Mouse (Mus musculus): ENCODE data around the gene Map3k20.
A peak's percentile ranks its signal among the peaks of the same experiment; 100 is the strongest.

The Map3k20 gene

GRCm38 (mm10) chr2:72383321-72383720 lies 97.9 kb downstream of the Map3k20 start:
- no peak for DNase-seq

GRCm38 (mm10) chr2:72389411-72389810 lies 104.0 kb downstream of the Map3k20 start:
- peak in 1 of 2 experiments; percentile 14 for DNase-seq

GRCm38 (mm10) chr2:72389942-72390341 lies 104.5 kb downstream of the Map3k20 start:
- DNase-seq = peak; percentile 86 to 90

- DNase-seq = no peak
Measured at GRCm38 (mm10) chr2:72390474-72390873, 105.0 kb downstream of the Map3k20 start.

- no peak for DNase-seq
Measured at GRCm38 (mm10) chr2:72391024-72391423, 105.6 kb downstream of the Map3k20 start.

- peak in 1 of 2 experiments; percentile 20 for DNase-seq
Measured at GRCm38 (mm10) chr2:72391721-72392120, 106.3 kb downstream of the Map3k20 start.

GRCm38 (mm10) chr2:72392316-72392715 lies 106.9 kb downstream of the Map3k20 start:
- peak; percentile 73 to 76 for DNase-seq

- no peak for DNase-seq
Measured at GRCm38 (mm10) chr2:72396934-72397333, 111.5 kb downstream of the Map3k20 start.

- DNase-seq = peak; percentile 49 to 53
Measured at GRCm38 (mm10) chr2:72398227-72398626, 112.8 kb downstream of the Map3k20 start.

GRCm38 (mm10) chr2:72399469-72400195 lies 114.2 kb downstream of the Map3k20 start:
- DNase-seq = no peak

GRCm38 (mm10) chr2:72401290-72401689 lies 115.9 kb downstream of the Map3k20 start:
- no peak for DNase-seq

- no peak for DNase-seq
Measured at GRCm38 (mm10) chr2:72405621-72406555, 120.5 kb downstream of the Map3k20 start.

- DNase-seq = no peak
Measured at GRCm38 (mm10) chr2:72406701-72407100, 121.3 kb downstream of the Map3k20 start.

GRCm38 (mm10) chr2:72407341-72408092 lies 122.1 kb downstream of the Map3k20 start:
- peak; percentile 16 to 20 for DNase-seq

GRCm38 (mm10) chr2:72409968-72410367 lies 124.5 kb downstream of the Map3k20 start:
- DNase-seq = no peak

- no peak for DNase-seq
Measured at GRCm38 (mm10) chr2:72412266-72412665, 126.8 kb downstream of the Map3k20 start.

GRCm38 (mm10) chr2:72415416-72415815 lies 130.0 kb downstream of the Map3k20 start:
- DNase-seq = peak in 1 of 2 experiments; percentile 14

GRCm38 (mm10) chr2:72416095-72417080 lies 131.0 kb downstream of the Map3k20 start:
- DNase-seq = no peak

- DNase-seq = no peak
Measured at GRCm38 (mm10) chr2:72420561-72420960, 135.1 kb downstream of the Map3k20 start.

GRCm38 (mm10) chr2:72424656-72425055 lies 139.2 kb downstream of the Map3k20 start:
- peak; percentile 10 to 23 for DNase-seq

- DNase-seq = peak; percentile 32 to 36
Measured at GRCm38 (mm10) chr2:72426776-72427175, 141.3 kb downstream of the Map3k20 start.

- peak; percentile 34 to 43 for DNase-seq
Measured at GRCm38 (mm10) chr2:72427288-72427687, 141.9 kb downstream of the Map3k20 start.

Measured in cerebellum, postnatal 10 days (tissue).